Mouse (Mus musculus): Measurements from ENCODE around the gene Rab28.

DNA sequence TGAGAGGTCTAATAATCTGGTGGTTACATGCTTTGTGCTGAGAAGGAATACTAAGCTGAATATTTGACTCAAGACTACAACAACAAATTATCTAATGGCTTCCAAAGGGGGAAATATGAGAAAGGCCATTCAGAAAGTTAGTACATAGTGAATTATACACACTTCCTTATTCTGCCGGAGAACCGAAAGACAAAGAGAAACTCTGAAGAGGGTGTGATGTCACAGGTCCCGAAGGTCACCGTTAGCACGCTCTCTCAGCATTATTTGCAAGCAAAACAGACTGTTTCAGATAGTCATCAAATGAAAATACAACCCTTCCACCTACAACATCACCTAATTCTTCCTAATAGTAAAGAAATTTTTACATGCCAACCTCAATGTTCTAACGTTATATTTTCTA lies 30.9 kb upstream of the Rab28 start:
- TF ChIP-seq CTCF (IDR thresholded peaks at IDR 0.05; ENCODE audit: control insufficient read depth, insufficient read depth, low read length) (no peak), POLR2A (IDR thresholded peaks at IDR 0.05; ENCODE audit: borderline replicate concordance, control insufficient read depth, low read depth, low read length) (no peak)

All from bone marrow, adult 2 months (tissue).